Mouse (Mus musculus): Measurements from ENCODE around the gene Mboat1. TPM values are rescaled to one million over a fixed set of nuclear protein-coding genes. Genes with fewer than 3 reads are reported as not detected.

Gene Mboat1
- polyA plus RNA-seq, 1 experiment, result 0.51 TPM

DNA sequence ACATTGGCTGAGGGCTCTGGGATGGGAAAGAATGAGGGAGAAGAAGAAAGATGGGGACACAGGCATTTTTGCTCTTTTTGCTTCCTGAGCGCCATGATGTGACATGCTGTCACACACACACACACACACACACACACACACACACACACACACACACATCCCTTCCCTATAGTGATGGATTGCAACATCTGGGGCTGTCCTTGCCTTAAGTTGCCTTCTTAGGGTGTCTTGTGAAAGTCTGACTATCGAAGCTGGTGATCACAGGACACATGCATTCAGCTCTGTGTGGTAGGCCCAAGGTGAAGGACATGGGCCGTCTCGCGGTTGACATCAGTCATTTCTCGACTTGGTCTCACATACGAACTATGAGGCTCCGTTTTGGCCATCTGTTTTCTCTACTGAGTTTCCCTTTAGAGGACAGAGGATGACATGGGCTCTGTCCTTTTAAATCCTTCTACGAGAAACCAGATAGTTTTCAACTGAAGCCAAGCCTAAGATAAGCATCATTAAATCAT is 93.4 kb downstream of the Mboat1 start:
- no peaks in the 10 kb centered on the region for H3K27me3 ChIP-seq (replicated peaks)
- TF ChIP-seq GATA1 (IDR thresholded peaks at IDR 0.05; ENCODE audit: borderline replicate concordance, low read length) (no peak), FLI1 (IDR thresholded peaks at IDR 0.05; ENCODE audit: low read length) (no peak)
- no peaks in the 10 kb centered on the region for H3K36me3 ChIP-seq (replicated peaks; ENCODE audit: low read length)
- H3K4me1 ChIP-seq, result no peaks in the 10 kb centered on the region
- no peaks in the 10 kb centered on the region for H3K9me3 ChIP-seq
- H3K4me3 ChIP-seq (replicated peaks), result no peak overlapping the region

DNA sequence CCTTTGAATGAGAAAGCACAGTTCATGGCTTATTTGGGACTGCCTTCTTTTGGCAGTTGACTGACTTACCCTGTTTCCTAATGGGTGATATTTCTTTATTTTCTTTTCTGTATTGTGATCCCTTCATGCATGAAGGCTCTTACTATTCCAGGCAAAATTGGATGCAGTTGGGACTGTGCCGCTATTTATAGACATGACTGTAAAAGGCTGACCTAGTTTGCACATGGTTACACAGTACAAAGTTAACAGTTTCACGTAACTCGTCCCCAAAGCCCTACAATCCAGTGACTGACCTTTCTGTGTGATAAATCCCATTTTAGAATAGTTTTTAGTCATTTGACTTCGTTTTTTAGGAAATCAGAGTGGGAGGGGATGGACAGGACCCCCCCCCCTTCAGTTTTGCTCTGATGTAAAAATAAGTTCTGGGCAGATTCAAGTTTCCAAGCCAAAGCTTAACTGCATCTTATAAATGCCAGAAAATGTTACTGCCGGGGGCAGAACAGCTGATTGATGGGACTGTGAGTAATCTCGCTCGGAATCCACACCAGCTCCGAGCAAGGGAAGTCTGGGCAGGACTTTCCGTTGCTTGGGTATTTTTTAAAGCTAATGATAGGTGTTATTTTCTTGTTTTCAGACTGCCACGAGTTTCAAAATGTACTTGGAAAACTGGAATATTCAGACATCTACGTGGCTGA is 98.9 kb downstream of the Mboat1 start:
- Histone ChIP-seq H3K4me3 (replicated peaks) (no peak overlapping the region), H3K27me3 (replicated peaks) (no peaks in the 10 kb centered on the region), H3K9me3 (no peaks in the 10 kb centered on the region), H3K4me1 (no peaks in the 10 kb centered on the region), H3K36me3 (replicated peaks; ENCODE audit: low read length) (no peaks in the 10 kb centered on the region)
- TF ChIP-seq FLI1 (IDR thresholded peaks at IDR 0.05; ENCODE audit: low read length) (no peak), GATA1 (IDR thresholded peaks at IDR 0.05; ENCODE audit: borderline replicate concordance, low read length) (no peak)

DNA sequence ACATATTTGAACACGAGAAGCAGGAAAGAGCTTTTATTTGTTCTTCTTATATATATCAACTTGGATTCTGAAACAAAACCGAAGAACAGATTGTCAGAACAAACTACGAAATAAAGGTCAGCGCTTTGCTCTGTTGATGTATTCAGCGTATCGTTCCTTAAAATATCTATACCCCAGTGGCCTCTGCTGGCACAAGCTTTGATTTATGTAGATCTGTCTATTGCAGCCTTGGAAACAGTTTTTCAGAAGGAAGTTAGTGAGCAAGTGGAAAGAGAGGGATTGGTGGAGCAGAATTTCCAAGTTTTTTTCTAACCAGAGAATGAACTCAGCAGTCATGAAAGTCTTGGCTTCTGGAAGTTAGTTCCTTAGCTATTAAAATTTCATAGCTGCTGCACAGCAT is 103.1 kb downstream of the Mboat1 start:
- Histone ChIP-seq H3K36me3 (replicated peaks; ENCODE audit: low read length) (no peaks in the 10 kb centered on the region), H3K4me3 (replicated peaks) (no peak overlapping the region), H3K9me3 (no peaks in the 10 kb centered on the region), H3K27me3 (replicated peaks) (no peaks in the 10 kb centered on the region), H3K4me1 (no peaks in the 10 kb centered on the region)
- no peak for TF ChIP-seq GATA1 (IDR thresholded peaks at IDR 0.05; ENCODE audit: borderline replicate concordance, low read length)
- no peak for TF ChIP-seq FLI1 (IDR thresholded peaks at IDR 0.05; ENCODE audit: low read length)

DNA sequence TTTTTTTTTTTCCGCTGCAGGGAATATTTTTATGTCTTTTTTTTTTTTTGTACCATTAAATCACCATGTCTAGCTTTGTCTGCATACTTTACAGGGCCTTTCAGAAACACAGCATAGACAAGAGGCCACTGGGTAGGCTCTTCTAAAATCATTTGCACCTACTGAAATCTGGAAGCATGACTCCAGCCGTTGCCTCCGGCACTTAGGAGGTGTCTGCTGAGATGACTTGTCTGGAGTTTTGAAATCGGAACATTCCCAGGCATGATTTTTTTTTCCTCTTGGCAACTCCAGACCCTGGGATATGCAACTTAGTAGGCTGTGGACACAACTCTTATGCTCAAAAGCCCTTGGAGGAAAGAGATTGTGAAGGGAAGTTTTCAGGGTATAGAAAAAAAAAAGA is 109.3 kb downstream of the Mboat1 start:
- Histone ChIP-seq H3K36me3 (replicated peaks; ENCODE audit: low read length) (no peaks in the 10 kb centered on the region), H3K4me1 (no peaks in the 10 kb centered on the region), H3K4me3 (replicated peaks) (no peak overlapping the region), H3K27me3 (replicated peaks) (no peaks in the 10 kb centered on the region), H3K9me3 (no peaks in the 10 kb centered on the region)
- TF ChIP-seq FLI1 (IDR thresholded peaks at IDR 0.05; ENCODE audit: low read length) (no peak), GATA1 (IDR thresholded peaks at IDR 0.05; ENCODE audit: borderline replicate concordance, low read length) (no peak)

DNA sequence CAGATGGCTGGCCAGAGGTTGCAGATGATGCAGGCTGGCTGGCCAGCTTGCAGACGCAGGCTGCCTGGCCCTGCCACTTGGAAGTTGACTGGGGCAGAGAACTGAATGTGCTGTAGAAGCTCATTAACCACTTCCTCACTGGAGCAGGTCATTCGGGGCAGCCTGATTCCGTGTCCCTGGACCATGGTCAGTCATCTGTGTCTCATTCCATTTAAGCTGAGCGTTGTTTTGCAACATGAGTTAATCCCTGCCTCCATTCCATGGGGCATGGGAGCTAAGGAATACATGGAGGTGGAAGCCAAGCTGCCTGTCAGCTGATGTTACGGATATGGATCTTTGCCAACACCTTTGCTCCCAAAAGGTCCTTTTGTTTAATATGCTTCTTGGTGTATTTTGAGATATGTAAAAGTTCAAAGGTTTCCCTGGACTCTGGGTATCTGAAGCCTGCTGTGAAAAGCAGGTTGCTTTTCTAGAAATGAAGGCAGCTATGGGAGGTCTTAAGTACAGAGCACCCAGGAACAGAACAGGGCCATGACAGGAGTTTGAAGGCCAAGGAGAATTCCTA is 114.1 kb downstream of the Mboat1 start:
- no peak for TF ChIP-seq FLI1 (IDR thresholded peaks at IDR 0.05; ENCODE audit: low read length)
- Histone ChIP-seq H3K4me1 (peaks cover 13% of the 10 kb centered on the region), H3K9me3 (no peaks in the 10 kb centered on the region), H3K36me3 (replicated peaks; ENCODE audit: low read length) (no peaks in the 10 kb centered on the region), H3K27me3 (replicated peaks) (no peaks in the 10 kb centered on the region), H3K4me3 (replicated peaks) (no peak overlapping the region)

DNA sequence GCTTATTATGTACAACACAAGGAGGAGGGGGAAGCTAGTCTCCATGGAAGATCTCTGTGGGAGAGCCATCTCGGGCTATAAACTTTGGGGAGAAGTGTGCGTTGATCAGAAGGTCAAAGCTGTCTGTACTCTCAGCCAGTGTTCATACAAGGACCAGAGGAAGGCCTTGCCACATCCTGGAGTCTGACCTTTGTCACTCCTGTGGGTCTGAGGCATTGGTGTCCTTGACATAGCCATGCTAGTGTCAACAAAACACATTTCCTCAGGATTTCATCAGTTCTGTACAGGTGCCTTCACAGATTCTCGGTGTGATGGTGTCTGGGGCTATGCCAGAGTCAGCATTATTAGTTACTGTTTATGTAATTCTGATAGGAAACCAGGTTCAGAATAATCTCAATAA is 115.1 kb downstream of the Mboat1 start:
- no peak overlapping the region for H3K4me3 ChIP-seq (replicated peaks)
- H3K9me3 ChIP-seq, result no peaks in the 10 kb centered on the region
- no peaks in the 10 kb centered on the region for H3K36me3 ChIP-seq (replicated peaks; ENCODE audit: low read length)
- peaks cover 13% of the 10 kb centered on the region for H3K4me1 ChIP-seq
- no peaks in the 10 kb centered on the region for H3K27me3 ChIP-seq (replicated peaks)
- TF ChIP-seq GATA1 (IDR thresholded peaks at IDR 0.05; ENCODE audit: borderline replicate concordance, low read length) (no peak), FLI1 (IDR thresholded peaks at IDR 0.05; ENCODE audit: low read length) (no peak)

DNA sequence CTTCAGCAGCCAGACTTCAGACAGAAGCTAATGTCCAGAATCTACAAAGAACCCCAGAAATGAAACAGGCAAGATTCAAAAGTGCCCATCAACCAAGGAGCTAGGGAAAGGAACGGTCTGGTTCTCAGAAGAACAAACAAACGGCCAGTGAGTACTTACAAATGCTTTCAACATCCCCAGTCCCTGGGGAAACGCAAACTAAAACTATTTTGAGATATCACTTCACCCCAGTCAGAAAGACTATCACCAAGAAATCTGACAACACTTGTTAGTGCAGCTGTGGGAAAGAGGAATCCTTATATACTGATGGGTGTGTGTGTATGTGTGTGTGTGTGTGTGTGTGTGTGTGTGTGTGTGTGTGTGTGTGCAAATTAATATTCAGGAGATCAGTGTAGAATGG is 116.4 kb downstream of the Mboat1 start:
- no peaks in the 10 kb centered on the region for H3K36me3 ChIP-seq (replicated peaks; ENCODE audit: low read length)
- peaks cover 13% of the 10 kb centered on the region for H3K4me1 ChIP-seq
- no peaks in the 10 kb centered on the region for H3K9me3 ChIP-seq
- H3K4me3 ChIP-seq (replicated peaks), result no peak overlapping the region
- TF ChIP-seq FLI1 (IDR thresholded peaks at IDR 0.05; ENCODE audit: low read length) (no peak), GATA1 (IDR thresholded peaks at IDR 0.05; ENCODE audit: borderline replicate concordance, low read length) (no peak)
- H3K27me3 ChIP-seq (replicated peaks), result no peaks in the 10 kb centered on the region

DNA sequence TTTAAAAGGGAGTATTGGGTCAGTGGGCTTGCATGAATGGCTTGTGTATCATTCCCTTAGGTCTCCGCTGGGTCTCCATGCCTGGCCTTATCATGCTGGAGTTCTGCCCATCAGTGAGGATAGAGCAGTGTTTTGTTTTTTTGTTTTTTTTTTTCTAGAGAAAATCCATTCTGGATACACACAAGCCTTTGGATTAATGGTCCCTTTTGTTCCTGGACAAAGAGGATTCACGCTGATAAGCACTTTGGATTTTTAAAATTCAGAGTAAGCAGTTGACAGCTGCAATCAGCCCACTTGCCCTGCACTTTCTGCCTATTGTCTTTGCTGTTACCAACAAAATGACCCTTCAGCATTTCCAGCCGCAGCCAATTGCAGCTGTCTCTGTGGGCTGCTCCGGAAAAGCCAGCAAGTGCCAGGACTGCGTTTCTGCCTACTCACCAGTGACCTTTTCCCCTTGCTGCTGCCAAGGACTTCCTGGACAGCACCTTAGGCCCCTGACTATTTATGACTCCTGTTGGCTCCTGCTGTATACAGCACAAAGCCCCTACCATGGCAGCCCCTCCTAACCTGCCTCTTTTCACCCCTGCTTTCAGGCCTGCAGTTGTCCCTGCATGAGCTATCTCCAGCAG is 117.5 kb downstream of the Mboat1 start:
- TF ChIP-seq FLI1 (IDR thresholded peaks at IDR 0.05; ENCODE audit: low read length), result no peak
- TF ChIP-seq GATA1 (IDR thresholded peaks at IDR 0.05; ENCODE audit: borderline replicate concordance, low read length), result no peak
- H3K27me3 ChIP-seq (replicated peaks), result no peaks in the 10 kb centered on the region

DNA sequence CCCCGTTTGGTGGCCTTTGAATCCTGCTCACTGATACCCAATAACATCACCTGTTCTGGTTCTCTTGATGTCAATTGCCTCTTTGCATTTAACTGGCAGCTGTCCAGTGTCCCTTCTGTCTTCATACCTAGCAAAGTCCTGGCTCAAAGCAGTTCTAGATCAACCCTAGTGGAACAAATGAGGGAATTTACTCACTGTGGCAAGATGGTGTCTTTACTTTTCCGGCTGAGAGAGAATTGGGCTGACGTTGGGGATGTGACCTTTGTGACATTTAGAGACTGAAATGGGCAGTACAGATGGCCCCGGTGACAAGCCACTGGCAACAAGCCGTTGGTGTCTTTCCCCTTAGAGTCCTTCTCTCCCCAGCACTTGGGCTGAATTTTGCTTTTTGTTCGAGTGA is 118.1 kb downstream of the Mboat1 start:
- Histone ChIP-seq H3K36me3 (replicated peaks; ENCODE audit: low read length) (no peaks in the 10 kb centered on the region), H3K4me1 (peaks cover 19% of the 10 kb centered on the region), H3K4me3 (replicated peaks) (no peak overlapping the region), H3K27me3 (replicated peaks) (no peaks in the 10 kb centered on the region), H3K9me3 (no peaks in the 10 kb centered on the region)
- TF ChIP-seq GATA1 (IDR thresholded peaks at IDR 0.05; ENCODE audit: borderline replicate concordance, low read length) (no peak), FLI1 (IDR thresholded peaks at IDR 0.05; ENCODE audit: low read length) (no peak)

More for the DNA sequence above, 117.5 kb downstream of the Mboat1 start:
- H3K4me3 ChIP-seq (replicated peaks), result peak overlapping the region; percentile 28
- no peaks in the 10 kb centered on the region for H3K36me3 ChIP-seq (replicated peaks; ENCODE audit: low read length)
- no peaks in the 10 kb centered on the region for H3K9me3 ChIP-seq
- peaks cover 15% of the 10 kb centered on the region for H3K4me1 ChIP-seq

DNA sequence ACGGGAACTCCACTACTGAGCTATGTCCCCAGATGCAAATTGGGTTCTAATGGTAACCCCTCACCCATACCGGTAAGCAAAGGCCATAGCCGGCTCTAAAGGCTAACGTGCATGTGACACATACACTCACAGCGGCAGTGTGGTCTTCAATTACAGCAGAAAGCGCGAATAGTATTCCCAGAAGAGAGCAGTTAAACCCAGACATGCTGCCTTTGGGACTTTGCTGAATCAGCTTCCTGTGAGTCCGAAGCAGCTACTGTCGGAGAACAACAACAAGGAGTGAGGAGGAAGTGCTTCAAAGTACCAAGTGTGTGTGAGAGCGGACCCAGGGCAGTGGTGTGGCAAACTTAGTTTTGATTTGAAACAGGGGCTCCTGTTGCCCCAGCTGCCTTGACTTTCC is 122.5 kb downstream of the Mboat1 start:
- Histone ChIP-seq H3K4me3 (replicated peaks) (peak overlapping the region; percentile 53), H3K9me3 (no peaks in the 10 kb centered on the region), H3K27me3 (replicated peaks) (no peaks in the 10 kb centered on the region), H3K36me3 (replicated peaks; ENCODE audit: low read length) (no peaks in the 10 kb centered on the region), H3K4me1 (peaks cover 29% of the 10 kb centered on the region)
- TF ChIP-seq FLI1 (IDR thresholded peaks at IDR 0.05; ENCODE audit: low read length) (no peak), GATA1 (IDR thresholded peaks at IDR 0.05; ENCODE audit: borderline replicate concordance, low read length) (no peak)
